Mouse (Mus musculus) lung, postnatal 0 days (tissue): ENCODE data around the gene 1700037H04Rik.

Experiments used
- CTCF ChIP-seq: IDR thresholded peaks from 2 replicates; pipeline ENCODE4 v1.5.1; 2016; ENCODE audit warnings: antibody characterized with exemption, mild to moderate bottlenecking
- EP300 ChIP-seq: IDR thresholded peaks from 2 replicates; pipeline ENCODE4 v1.6.1; 2016; ENCODE audit warnings: antibody characterized with exemption, mild to moderate bottlenecking, control low read depth

GRCm38 (mm10) chr2:131168914-131169313 lies 9.0 kb upstream of the 1700037H04Rik start:
- TF ChIP-seq CTCF = no peak
- no peak for TF ChIP-seq EP300
